Mouse (Mus musculus) cortical plate, adult 2 months (tissue): ENCODE measurements around the gene Rcbtb2.

ENCODE experiments used
- CTCF ChIP-seq: fragments of 200-500 bp; IDR thresholded peaks from 2 replicates; pipeline ENCODE4 v1.5.1; 2011; ENCODE audit warnings: mild to moderate bottlenecking, control low read depth, low read length; ENCODE audit not compliant: insufficient read depth; ENCODE audit errors: extremely low read depth
- POLR2A ChIP-seq: fragments of 200-500 bp; IDR thresholded peaks from 2 replicates; pipeline ENCODE4 v1.6.1; 2011; ENCODE audit warnings: mild to moderate bottlenecking, low read length, control low read depth; ENCODE audit not compliant: insufficient read depth; ENCODE audit errors: extremely low read depth

DNA sequence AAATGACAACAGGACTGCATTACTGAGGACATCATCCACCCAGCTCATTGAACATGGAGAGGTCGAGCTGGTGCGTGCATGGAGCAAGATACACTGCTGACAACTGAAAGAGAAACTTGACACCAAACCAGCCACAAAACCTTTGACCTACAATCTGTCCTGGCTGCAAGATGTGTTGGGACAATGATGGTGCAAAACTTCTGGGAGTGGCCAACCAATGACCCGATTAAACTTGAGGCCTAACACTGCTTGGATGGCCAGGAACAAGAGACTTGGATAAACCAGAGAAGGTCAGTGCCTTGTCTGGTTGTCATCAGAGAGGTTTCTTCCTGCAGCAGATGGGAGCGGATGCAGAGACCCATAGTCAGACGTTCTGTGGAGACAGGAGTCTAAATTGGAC lies 7.7 kb downstream of the Rcbtb2 start:
- TF ChIP-seq CTCF = no peak
- TF ChIP-seq POLR2A = no peak
